Mouse (Mus musculus) gastrocnemius, adult 8-10 months (tissue): ENCODE measurements around the gene Ubald2. TPM values are rescaled to one million over a fixed set of nuclear protein-coding genes. Genes with fewer than 3 reads are reported as not detected.
"Not testable (repeated sequence)": the region's sequence is repeated elsewhere in the genome, so short reads cannot be mapped to it uniquely, and the experiment has no call there.

Source experiments
- DNase-seq, 2 experiments: peaks; one replicate each; pipeline ENCODE4 v3.0.0; 2022; ENCODE audit warnings: low spot score in 2 of 2
- total RNA-seq, 4 experiments: library from RNA; stranded (reverse); gene quantifications; 2 replicates each; pipeline ENCODE4 v1.2.4; 2022

The Ubald2 gene
- 10 to 100 TPM; 35.1 to 63.5 (median 47.7) TPM for total RNA-seq

GRCm38 (mm10) chr11:116433356-116434286, at the start of gene Ubald2:
Gene Ubald2, plus strand, starts transcription at chr11:116434094.
- DNase-seq: peak; percentile 100

DNA sequence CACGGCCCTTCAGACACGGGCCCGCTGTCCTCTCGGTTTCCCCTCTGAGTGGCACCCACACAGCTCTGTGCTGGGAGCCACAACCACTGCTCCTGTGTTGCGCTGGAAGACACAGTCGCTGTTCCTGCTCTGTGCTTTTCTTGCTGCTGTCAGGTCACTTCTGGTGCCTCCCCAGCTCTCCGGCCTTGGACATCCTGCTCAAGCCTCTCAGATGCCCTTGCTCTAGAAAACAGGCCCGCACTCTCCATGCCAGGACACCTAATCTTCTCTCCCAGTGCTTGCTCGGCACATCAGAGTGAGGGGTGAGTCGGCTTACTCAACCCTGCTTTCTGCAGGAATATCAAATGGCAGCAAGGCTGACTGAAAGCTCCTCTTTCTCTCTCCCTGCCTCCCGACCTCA, 49.7 kb upstream of the Ubald2 start:
- DNase-seq: peak; percentile 34 to 55

GRCm38 (mm10) chr11:116385999-116386398, 47.9 kb upstream of the Ubald2 start:
- DNase-seq: no peak

DNA sequence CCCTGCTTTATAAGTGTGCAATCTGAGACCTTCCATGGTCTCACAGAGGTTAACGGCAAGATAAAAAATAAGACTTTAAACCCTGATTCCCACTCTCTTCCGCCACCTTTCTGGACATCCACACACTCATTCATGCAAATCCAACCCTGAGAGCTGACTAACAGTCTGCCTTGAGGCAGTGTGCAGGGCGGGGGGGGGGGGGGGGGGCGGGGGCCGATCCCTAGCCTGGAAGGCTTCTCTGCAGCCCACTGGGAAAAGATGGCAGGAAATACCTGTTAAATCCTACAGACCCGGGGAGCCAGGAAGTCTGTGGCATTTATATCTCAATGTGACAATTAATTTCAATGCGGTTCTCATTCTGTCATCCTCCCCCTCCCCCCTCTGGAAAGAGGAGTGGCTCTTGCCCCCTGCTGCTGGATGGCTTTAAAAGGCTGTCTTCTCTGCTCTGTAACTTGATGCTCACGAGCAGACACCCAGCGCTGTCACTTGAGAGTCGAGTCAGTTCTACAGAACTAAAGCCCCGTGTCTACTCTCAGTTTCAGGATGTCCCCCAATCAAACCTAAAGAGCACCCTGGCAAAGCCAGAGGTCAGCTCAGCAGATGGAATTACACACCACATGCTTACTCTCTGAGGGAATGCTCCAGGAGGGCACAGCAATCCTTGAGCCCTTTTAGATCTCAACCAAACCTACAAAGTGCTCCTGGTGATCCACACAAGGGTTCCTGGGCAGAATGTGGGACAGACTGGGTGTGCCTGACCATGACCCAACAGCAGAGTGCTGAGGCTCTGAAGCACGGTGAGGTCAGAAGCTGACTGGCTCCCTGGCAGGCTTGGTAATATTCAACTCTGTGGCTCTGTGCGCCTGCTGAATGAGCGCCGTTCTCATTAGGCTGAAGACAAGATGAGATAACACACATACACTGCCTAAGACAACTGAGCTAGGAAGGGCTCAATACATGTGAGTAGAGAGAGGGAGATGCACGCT, 46.5 kb upstream of the Ubald2 start:
- DNase-seq: peak; percentile 28 to 52

- DNase-seq: peak; percentile 45 to 47
Measured at GRCm38 (mm10) chr11:116388841-116389480, 44.9 kb upstream of the Ubald2 start.

GRCm38 (mm10) chr11:116394769-116395168, 39.1 kb upstream of the Ubald2 start:
- no peak for DNase-seq

DNA sequence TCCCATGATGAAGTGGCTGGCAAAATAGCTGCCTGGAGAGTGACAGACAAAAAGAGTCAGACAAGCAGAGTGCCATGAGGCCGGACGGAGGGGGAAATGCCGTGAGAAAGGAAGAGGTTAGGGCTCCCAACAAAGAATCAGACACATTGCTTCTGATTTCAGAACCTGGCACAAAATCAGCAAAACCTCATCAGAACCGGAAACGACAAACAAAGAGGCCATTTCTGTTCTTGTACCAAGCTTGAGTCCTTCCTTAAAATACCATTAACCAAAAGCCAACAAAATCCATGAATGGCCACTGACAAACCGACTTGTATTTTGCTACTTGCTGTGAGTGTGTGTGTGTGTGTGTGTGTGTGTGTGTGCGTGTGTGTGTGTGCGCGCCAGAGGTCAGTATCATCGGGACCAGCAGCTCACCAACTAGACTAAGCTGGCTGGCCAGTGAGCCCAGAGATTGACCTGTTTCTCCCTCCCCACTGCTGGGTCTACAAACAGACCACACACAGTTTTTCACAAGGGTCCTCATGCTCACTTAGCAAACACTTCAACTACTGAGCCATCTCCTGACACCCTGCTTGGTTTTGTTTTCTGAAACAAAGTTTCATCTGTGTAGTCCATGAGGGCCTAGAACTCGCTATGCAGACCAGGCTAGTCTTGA, 37.5 kb upstream of the Ubald2 start:
- no peak for DNase-seq

- no peak for DNase-seq
Measured at GRCm38 (mm10) chr11:116396934-116397330, 37.0 kb upstream of the Ubald2 start.

- no peak for DNase-seq
Measured at GRCm38 (mm10) chr11:116397517-116398347, 36.2 kb upstream of the Ubald2 start.

GRCm38 (mm10) chr11:116398348-116398677, 35.6 kb upstream of the Ubald2 start:
- no peak for DNase-seq

- DNase-seq: no peak
Measured at GRCm38 (mm10) chr11:116400560-116400959, 33.3 kb upstream of the Ubald2 start.

GRCm38 (mm10) chr11:116405601-116406000, 28.3 kb upstream of the Ubald2 start:
- no peak for DNase-seq

DNA sequence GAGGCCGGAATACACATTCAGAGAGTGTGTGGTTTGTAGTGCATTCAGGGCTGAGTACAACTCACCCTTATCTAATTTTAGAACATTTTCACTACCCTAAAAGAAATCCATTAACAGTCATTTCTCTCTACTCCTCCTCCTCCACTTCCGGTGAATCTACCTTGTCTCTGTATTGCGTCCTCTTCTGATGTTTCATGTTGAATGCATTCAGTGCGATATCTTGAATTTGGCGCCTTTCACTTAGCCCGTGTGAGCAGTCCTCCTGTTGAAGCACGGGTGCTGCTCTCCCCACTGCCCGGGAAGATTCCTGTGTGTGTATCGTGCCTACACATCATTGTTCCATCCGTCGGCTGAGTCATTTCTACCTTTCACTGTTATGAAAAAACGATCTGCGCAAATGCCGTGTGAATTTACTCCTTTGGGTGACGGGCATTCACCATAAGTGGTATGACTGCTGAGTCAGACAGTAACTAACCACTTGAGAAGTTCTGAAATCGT, 27.6 kb upstream of the Ubald2 start:
- DNase-seq: no peak

DNA sequence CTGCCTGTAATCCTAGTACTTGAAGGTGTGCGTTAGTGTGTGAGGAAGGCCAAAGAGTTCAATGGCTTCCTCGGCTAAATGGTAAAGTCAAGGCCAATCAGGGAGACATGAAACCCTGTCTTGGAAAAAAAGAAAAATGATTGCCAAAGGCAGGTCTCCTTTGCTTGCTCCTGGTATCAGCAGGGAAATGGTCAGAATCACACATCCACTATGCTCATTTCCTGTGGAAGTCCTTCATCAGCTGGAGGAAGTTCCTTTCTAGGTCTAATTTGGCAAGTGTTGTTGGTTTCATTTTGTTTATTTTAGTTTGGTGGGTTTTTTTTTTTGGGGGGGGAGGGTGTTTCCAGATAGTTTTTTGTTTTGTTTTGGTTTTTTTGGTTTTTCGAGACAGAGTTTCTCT, 24.9 kb upstream of the Ubald2 start:
- no peak for DNase-seq

- not testable (repeated sequence) for DNase-seq
Measured at GRCm38 (mm10) chr11:116410415-116410814, 23.5 kb upstream of the Ubald2 start.

DNA sequence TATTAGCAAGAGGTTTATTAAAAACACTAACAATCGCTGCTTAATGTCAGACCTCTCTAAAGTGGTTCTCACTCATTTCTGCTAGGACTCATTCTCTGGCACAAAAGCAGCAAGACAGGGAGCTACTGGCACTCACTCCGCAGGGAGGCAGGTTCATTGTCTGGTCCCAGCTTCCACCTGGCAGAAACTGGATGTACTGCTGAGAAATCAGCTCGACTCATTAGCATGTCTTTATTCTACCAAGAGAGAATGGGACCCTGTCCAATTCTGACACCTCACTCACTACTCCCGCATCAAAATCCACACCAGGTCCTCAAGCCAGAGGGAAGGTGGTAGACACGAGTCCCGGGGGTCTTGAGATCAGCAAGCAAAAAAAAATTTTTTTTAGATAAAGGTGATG, 22.3 kb upstream of the Ubald2 start:
- no peak for DNase-seq

GRCm38 (mm10) chr11:116412028-116412827, 21.7 kb upstream of the Ubald2 start:
- DNase-seq: no peak

DNA sequence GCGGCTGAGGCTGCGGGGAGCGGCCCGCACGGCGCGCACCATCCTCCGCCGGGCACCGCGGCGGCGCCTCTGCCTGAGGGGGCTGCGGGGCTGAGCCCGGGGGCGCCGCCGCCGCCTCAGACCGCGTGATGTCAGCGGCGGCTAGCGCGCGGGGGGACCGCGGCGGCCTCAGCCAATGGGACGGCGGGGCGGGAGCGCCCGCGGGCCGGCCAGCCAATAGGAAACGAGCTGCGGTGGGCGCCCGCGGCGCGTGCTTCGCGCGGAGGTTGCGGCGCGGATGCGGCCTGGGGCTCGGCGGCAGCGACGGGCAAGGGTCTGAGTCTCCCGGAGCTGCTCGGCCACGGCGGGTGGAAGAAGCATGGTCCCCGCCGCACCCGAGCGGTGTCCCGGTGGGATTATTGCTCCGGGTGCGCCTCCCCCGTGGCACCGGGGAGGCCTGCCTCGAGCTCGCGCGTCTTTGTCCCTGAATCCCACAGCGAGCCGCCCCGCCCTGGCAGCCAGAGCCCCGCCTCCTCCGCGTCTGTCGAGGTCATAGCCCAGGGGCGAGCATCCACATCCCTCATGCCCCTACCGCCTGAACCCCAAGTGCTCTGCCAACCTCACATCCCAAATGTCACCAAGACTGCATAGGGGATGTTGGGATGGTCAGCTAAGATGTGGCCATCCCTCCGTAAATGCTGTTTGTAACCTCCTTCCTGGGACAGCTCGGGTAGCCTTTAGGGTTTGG, 20.8 kb upstream of the Ubald2 start, which contains the start of gene Rnf157:
TSS of gene Rnf157 (minus strand) at position 129 of the 727 bp plus-strand sequence.
- peak; percentile 56 to 75 for DNase-seq
